Mouse (Mus musculus) adrenal gland, adult 8-10 months (tissue): ENCODE results near the gene Chd9. TPM values are rescaled to one million over a fixed set of nuclear protein-coding genes. Genes with fewer than 3 reads are reported as not detected.

Experiments used
- DNase-seq: peaks from one replicate; pipeline ENCODE4 v3.0.0; 2022
- microRNA-seq, 2 experiments: library from miRNA; unstranded; fragments of <30 nt; microRNA quantifications; one replicate each; pipeline ENCODE4 v1.2.0; 2022
- total RNA-seq, 4 experiments: library from RNA; stranded (reverse); gene quantifications; 2 replicates each; pipeline ENCODE4 v1.2.4; 2022

Chd9 gene
- total RNA-seq, 4 experiments from 2014 or later = 62.9 to 122 (median 86.9) TPM

DNA sequence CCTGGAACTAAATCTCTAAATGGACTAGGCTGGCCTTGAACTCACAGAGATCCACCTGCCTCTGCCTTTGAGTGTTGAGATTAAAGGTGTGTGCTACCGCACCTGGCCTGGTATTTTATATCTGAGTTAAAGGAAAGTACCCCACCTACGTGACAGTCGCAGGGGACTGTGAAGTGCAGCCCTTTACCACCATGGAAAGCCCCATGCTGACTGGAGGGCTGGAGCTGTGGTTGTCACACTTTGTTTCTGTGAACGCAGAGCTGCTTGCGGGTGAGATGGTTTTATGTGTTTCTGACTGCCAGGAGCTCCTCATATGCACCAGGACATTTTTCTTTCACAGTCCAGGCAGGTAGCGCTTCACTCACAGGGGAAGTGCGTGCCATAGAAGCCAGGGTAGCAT, 260.3 kb downstream of the Chd9 start:
- no peak for DNase-seq

DNA sequence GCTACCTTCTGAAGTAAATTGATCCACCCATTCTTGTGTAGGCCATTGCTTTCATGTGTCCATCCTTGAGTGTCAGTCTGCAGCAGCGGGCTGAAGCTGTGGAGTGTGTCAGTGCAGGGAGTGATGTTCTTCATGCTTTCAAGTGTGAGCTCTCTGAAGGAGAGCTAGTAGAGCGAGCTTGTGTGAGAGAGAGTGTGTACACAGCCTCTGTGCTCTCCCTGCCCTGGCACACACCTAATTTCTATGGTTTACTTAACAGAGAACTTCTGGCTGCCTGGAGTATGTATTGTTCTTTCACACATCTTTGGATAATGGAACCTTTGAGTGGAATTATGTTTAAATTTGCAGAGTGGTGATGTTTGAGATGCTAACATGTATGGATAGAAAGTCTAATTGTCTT, 261.4 kb downstream of the Chd9 start:
- DNase-seq = no peak

DNA sequence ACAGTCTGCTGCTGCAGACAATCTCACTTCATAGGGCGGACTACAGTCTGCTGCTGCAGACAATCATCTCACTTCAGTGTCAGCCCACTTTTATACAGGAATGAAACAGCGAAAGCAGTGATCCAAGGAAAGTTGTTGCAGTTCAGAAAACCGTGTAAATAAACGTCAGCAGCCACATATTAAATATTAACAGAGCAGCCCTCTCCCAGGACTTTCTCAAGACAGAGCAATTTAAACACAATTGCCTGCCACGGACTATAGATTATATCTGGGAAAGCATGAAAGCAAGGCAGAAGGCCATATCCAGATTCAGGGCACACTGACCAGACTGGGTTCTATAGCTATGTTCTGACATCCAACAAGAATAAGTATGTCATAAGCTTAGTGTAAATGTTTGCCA, 266.0 kb downstream of the Chd9 start:
- no peak for DNase-seq

DNA sequence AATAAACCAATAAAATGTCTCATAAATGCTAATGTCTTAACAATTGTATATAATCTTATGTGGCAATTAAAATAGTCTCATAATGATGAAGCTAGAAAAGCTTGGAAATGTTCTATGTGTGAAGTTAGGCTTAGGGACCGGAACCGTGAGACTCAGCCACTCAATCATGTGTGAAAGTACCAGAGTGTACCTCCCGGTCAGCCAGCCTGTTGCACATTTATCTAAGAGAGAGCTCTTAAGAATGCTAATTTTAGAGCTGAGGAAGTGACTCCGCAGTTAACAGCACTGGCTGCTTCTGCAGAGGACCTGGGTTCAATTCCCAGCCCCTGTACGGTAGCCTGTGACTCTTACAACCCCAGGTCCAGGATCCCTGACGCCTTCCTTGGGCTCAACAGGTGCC, 270.0 kb downstream of the Chd9 start:
- no peak for DNase-seq

Small RNA genes lying within 50 kb of the gene (microRNA-seq; reads per million reads assigned to microRNA genes)
- gene Gm44382 = 0 reads per million in 2 experiments

Other genes starting within 250 kb of the Chd9 start
- gene Gm19935, start 11.0 kb upstream of the Chd9 start, total RNA-seq = under 1 TPM in 1 of 4 experiments, not detected in 3; 0.30 TPM
- 10 to 100 TPM; 45.4 to 58.2 (median 54.8) TPM for gene Rbl2, start 241.7 kb downstream of the Chd9 start, total RNA-seq